In the genomic region with DNA sequence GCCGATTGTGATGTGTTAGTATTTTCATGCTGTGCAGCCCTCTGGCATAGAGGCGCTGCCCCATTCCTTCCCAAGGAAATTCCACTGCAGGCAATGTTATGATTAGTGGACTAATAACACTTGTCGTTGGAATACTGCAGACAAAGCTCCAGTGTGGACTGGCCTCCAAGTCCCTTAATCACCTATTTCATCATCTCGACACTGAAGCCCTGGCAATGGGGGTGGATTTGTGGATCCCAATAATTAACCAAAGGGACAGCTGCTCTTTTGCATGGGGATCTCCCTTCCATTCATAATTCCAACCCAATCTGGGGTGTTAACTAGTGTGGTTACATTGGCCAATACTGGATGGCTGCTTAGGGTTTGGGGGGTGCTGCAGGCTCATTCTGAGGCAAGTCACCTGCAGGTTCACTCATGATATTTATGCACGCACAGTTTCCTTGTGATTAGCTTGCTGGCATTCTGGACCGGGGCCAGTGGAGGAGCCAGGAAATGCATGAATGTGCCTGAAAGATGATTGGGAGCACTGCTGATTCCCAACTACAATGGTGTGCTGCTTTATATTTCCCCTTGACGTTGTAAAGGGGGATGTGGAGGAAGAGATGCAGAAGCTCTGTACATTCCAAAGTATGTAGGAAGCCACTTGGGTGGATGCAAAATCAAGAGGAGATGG, we compare ENCODE assay signal across 11 mouse cellular contexts. TPM values are rescaled to one million over a fixed set of nuclear protein-coding genes. Genes with fewer than 3 reads are reported as not detected.
A peak's percentile ranks its signal among the peaks of the same experiment; 100 is the strongest.
DNase-seq lines count a peak whose midpoint lies in the region; ATAC-seq and TF ChIP-seq lines count a peak whose summit lies in the region.
"Had no signal": no experiment of that assay in that cellular context is flagged by ENCODE, and none has a peak within 500 bp of the region (broad histone marks: within the 10 kb centered on the region; RNA-seq: fewer than 3 reads in every experiment).

No protein-coding gene starts in this region.

- WGBS in heart, embryonic 15.5 days = 46% methylated on average over 7 of the region's 7 CpGs
- 49% methylated on average over 7 of the region's 7 CpGs for WGBS in heart, embryonic 11.5 days (ENCODE audit: insufficient replicate concordance)
- 39% methylated on average over 7 of the region's 7 CpGs for WGBS in limb, embryonic 14.5 days

- H3K9ac ChIP-seq in heart, embryonic 15.5 days = no peak overlapping the region
- no peak overlapping the region for H3K9ac ChIP-seq in heart, embryonic 11.5 days (ENCODE audit: low read depth, low read length)
- H3K9ac ChIP-seq in limb, embryonic 14.5 days (ENCODE audit: low read depth, low read length, severe bottlenecking) = no peak overlapping the region

- H3K27me3 ChIP-seq in heart, embryonic 15.5 days = no peaks in the 10 kb centered on the region
- H3K27me3 ChIP-seq in heart, embryonic 11.5 days (ENCODE audit: control insufficient read depth, insufficient read depth, low read length) = no peaks in the 10 kb centered on the region
- H3K27me3 ChIP-seq in limb, embryonic 14.5 days (ENCODE audit: control insufficient read depth, insufficient read depth, low read length) = no peaks in the 10 kb centered on the region

- H3K4me1 ChIP-seq in heart, embryonic 15.5 days (replicated peaks) = peaks cover 19% of the 10 kb centered on the region
- no peaks in the 10 kb centered on the region for H3K4me1 ChIP-seq in heart, embryonic 11.5 days (ENCODE audit: control insufficient read depth, insufficient read depth, low read length)
- H3K4me1 ChIP-seq in limb, embryonic 14.5 days (ENCODE audit: control insufficient read depth, insufficient read depth, low read length) = peaks cover 11% of the 10 kb centered on the region

- H3K4me2 ChIP-seq in heart, embryonic 15.5 days = no peak overlapping the region
- H3K4me2 ChIP-seq in heart, embryonic 11.5 days = no peak overlapping the region
- H3K4me2 ChIP-seq in limb, embryonic 14.5 days (replicated peaks; ENCODE audit: low read depth, low read length, severe bottlenecking) = no peak overlapping the region
- H3K4me2 ChIP-seq: liver, embryonic 11.5 days had no signal

- no peak overlapping the region for H3K4me3 ChIP-seq in heart, embryonic 15.5 days
- H3K4me3 ChIP-seq in heart, embryonic 11.5 days (ENCODE audit: low read depth, low read length) = no peak overlapping the region
- no peak overlapping the region for H3K4me3 ChIP-seq in limb, embryonic 14.5 days (replicated peaks; ENCODE audit: low read length)

- no peaks in the 10 kb centered on the region for H3K36me3 ChIP-seq in heart, embryonic 15.5 days
- no peaks in the 10 kb centered on the region for H3K36me3 ChIP-seq in heart, embryonic 11.5 days (ENCODE audit: control insufficient read depth, insufficient read depth, low read length)
- H3K36me3 ChIP-seq in limb, embryonic 14.5 days (ENCODE audit: control insufficient read depth, insufficient read depth, low read length) = no peaks in the 10 kb centered on the region

- H3K27ac ChIP-seq in heart, embryonic 15.5 days = peak overlapping the region; percentile 40
- no peak overlapping the region; the same call in 1 of the 2 replicates for H3K27ac ChIP-seq in heart, embryonic 11.5 days (ENCODE audit: low read depth, low read length)
- H3K27ac ChIP-seq in limb, embryonic 14.5 days (replicated peaks; ENCODE audit: low read depth, low read length) = no peak overlapping the region

- peak; percentile 5 for DNase-seq in cerebellum, adult 9-11 months
- no peak for DNase-seq in cerebellum, adult 8-10 months
- peak; percentile 84 for DNase-seq in Muller cell, postnatal 12 days (ENCODE audit: inconsistent ontology term)
- DNase-seq in limb, embryonic 14.5 days (ENCODE audit: low spot score) = peak; percentile 28
- DNase-seq in left cerebral cortex, adult 11 months (ENCODE audit: low spot score) = no peak
- no peak for DNase-seq in thymus, postnatal 36 days

- H3K9me3 ChIP-seq in heart, embryonic 15.5 days (replicated peaks) = no peaks in the 10 kb centered on the region
- H3K9me3 ChIP-seq in heart, embryonic 11.5 days (replicated peaks; ENCODE audit: control insufficient read depth, low read length) = no peaks in the 10 kb centered on the region
- no peaks in the 10 kb centered on the region for H3K9me3 ChIP-seq in limb, embryonic 14.5 days (ENCODE audit: control insufficient read depth, low read length)

- no peak for ATAC-seq in heart, embryonic 15.5 days (replicated peaks; ENCODE audit: insufficient number of reproducible peaks, insufficient read depth, low FRiP score, low read depth)
- ATAC-seq in heart, embryonic 11.5 days (replicated peaks; ENCODE audit: insufficient number of reproducible peaks, low FRiP score, low TSS enrichment) = no peak
- no peak for ATAC-seq in limb, embryonic 14.5 days (ENCODE audit: low FRiP score, low read depth)
- ATAC-seq: inflammation-experienced regulatory T-cells, adult 6 months had no signal

- TF ChIP-seq POLR2A in limb, embryonic 14.5 days (IDR thresholded peaks at IDR 0.05; ENCODE audit: borderline replicate concordance, extremely low read depth, insufficient read depth, insufficient read length) = no peak

RNA-seq across cellular contexts. Expression of a gene that starts 25.2 kb away (rescaled TPM):
- 5.8 TPM in 2 replicates for polyA plus RNA-seq in heart, embryonic 15.5 days (2015; fragmentation: Nextera tagmentation; extraction: Ambion mirVana)
- 11.4 and 14.9 TPM in 2 replicates for polyA plus RNA-seq in heart, embryonic 11.5 days (2014; fragmentation: Nextera tagmentation; extraction: Ambion mirVana)
- polyA plus RNA-seq in limb, embryonic 14.5 days (2012; rRNA removed) = 12.6 and 18.4 TPM in 2 replicates
- polyA plus RNA-seq in limb, embryonic 14.5 days (2014; fragmentation: Nextera tagmentation; extraction: Ambion mirVana) = 12.5 and 14.0 TPM in 2 replicates
- polyA plus RNA-seq: inflammation-experienced regulatory T-cells, adult 6 months had no signal

RNA-seq across cellular contexts. Expression of a gene that starts 54.9 kb away (rescaled TPM):
- 22.5 and 23.1 TPM in 2 replicates for polyA plus RNA-seq in heart, embryonic 15.5 days (2015; fragmentation: Nextera tagmentation; extraction: Ambion mirVana)
- 21.3 and 26.0 TPM in 2 replicates for polyA plus RNA-seq in heart, embryonic 11.5 days (2014; fragmentation: Nextera tagmentation; extraction: Ambion mirVana)
- 19.3 and 19.9 TPM in 2 replicates for polyA plus RNA-seq in limb, embryonic 14.5 days (2012; rRNA removed)
- 15.3 and 15.9 TPM in 2 replicates for polyA plus RNA-seq in limb, embryonic 14.5 days (2014; fragmentation: Nextera tagmentation; extraction: Ambion mirVana)

RNA-seq across cellular contexts. Expression of a gene that starts 58.5 kb away (rescaled TPM):
- polyA plus RNA-seq in heart, embryonic 15.5 days (2015; fragmentation: Nextera tagmentation; extraction: Ambion mirVana) = not detected in 2 replicates
- not detected in 2 replicates for polyA plus RNA-seq in heart, embryonic 11.5 days (2014; fragmentation: Nextera tagmentation; extraction: Ambion mirVana)
- not detected in 2 replicates for polyA plus RNA-seq in limb, embryonic 14.5 days (2012; rRNA removed)
- polyA plus RNA-seq in limb, embryonic 14.5 days (2014; fragmentation: Nextera tagmentation; extraction: Ambion mirVana) = not detected in 2 replicates
- polyA plus RNA-seq: inflammation-experienced regulatory T-cells, adult 6 months; liver, embryonic 11.5 days; thymus, postnatal 0 days had no signal

Comparison
In these comparisons a context has a peak if more than half of its experiments do, and no peak if none do; other contexts are left out.
1. DNase-seq: peak in cerebellum, adult 9-11 months (single experiment), Muller cell, postnatal 12 days (single experiment) and limb, embryonic 14.5 days (single experiment); none in cerebellum, adult 8-10 months (single experiment), left cerebral cortex, adult 11 months (single experiment) and thymus, postnatal 36 days (0 of 2).